Mouse (Mus musculus) R1 (cell line): ENCODE measurements at regions not wholly inside any gene's neighbourhood (a gene's known extent, or its start where the extent isn't known, plus 50 kb on each side); places are given as distances from the start of the nearest gene placed in this dataset.

Source experiments
- DNase-seq: peaks from one replicate; pipeline ENCODE4 v3.0.0-alpha.2; 2018; ENCODE audit warnings: low read depth, low spot score

DNA sequence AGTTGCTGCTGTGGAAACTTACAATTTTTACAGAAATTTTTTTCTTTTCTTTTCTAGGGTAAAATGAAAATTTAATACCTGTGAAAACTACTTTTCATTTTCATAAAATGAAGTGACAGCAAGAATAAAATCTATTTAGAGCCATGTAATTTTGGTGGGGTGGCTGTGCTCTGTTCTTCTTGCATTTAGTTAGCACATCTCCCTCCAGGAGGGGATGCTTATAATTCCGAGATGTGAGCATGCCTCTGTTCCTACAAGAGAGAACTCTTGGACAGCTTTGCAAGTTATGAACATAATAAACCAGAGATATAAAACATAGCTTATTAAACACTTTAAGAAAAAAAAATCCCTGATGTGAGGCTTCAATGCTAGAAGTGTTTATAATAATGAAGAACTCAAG lies 313.9 kb upstream of the Dph6 start:
- DNase-seq = no peak

- DNase-seq = no peak
These were observed 338.7 kb upstream of the Dph6 start for GRCm38 (mm10) chr2:114993419-114993818.

- DNase-seq = no peak
These were observed 339.1 kb upstream of the Dph6 start for GRCm38 (mm10) chr2:114993882-114994281.

DNA sequence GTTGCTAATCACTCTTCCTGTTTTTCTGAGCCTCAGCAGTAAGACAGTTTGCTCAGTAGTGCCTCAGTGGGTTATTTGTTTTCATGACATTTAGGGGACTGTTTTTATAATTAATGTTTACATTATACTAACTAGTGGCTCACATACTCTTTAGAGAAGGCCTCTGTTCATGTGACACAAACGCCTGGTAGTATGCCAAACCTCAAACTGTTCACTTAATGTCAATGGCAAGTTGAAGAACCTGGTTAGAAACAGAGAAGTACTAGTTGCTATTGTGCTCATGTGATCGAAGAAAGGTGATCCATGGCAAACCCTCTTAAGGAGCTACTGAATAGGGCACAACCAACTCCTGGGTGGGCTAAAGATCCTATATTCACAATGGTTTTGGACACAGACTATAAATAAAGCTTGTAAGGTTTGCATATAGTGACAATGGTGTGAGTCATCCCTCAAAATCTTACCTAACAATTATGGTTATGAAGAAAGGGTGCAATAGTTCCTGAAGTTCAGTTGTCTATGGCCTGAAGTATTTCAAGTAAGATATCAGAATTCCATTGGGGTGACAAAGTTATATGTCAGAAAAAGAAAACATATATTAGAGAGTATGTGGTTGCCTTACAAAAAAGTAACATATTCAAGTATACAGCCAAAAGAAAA lies 340.1 kb upstream of the Dph6 start:
- DNase-seq = no peak

GRCm38 (mm10) chr2:115013916-115014315 lies 359.2 kb upstream of the Dph6 start:
- no peak for DNase-seq

GRCm38 (mm10) chr2:115026777-115027176 lies 372.0 kb upstream of the Dph6 start:
- DNase-seq = no peak

- peak; percentile 4 for DNase-seq
These were observed 376.4 kb upstream of the Dph6 start for GRCm38 (mm10) chr2:115031134-115031533.

DNA sequence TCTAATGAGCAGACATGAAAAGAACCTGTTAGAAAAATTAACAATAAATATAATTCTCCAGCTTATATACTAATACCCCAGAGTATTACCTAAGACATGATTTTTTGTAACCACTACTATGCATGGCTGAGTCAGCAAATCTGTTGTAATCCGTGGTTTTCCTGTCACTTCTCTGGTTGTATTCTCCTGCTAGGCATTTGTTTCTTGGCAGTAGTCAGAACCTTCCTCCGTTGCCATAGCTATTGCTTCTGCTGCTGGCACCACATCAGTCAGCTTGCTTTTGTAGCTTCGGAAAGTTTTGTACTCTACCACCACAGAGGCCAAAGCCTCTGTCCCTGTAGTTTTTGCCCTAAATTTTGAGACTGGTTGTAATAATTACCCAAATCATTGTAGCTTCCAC lies 381.4 kb upstream of the Dph6 start:
- no peak for DNase-seq

- no peak for DNase-seq
These were observed 387.6 kb upstream of the Dph6 start for GRCm38 (mm10) chr2:115042299-115042785.

DNA sequence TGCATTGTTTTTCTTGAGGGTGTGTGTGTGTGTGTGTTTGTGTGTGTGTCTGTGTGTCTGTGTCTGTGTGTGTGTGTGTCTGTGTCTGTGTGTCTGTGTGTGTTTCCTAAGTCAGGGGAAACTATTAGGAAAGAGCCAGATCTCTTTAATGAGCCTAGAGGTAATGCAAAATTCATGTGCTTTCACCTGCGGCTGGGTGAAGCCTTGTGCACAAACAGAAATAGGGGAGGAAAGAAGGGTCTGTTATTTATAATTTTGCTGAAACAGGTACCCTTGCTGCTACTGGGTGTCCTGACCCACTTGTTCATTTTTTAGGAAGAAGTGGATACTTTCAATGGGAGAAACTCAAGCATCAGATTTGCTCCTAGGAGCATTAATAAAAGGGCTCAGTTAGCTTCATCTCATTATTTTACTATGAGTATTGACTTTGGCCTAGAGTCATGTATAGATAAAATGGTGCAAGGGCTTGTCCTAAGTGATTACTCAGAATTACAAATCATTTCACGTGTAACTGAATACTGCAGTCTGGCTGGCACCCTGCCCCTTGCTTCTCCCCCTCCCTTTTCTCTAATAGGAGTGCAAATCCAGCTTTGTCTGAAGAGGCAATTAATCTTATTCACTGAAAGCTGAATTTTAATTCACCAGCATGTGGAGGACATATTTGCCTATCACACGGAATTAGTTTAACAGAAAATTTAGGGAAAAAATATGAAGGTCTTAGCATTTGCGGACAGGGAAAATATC lies 401.7 kb upstream of the Dph6 start:
- no peak for DNase-seq

- no peak for DNase-seq
These were observed 402.4 kb upstream of the Dph6 start for GRCm38 (mm10) chr2:115057200-115057599.

DNA sequence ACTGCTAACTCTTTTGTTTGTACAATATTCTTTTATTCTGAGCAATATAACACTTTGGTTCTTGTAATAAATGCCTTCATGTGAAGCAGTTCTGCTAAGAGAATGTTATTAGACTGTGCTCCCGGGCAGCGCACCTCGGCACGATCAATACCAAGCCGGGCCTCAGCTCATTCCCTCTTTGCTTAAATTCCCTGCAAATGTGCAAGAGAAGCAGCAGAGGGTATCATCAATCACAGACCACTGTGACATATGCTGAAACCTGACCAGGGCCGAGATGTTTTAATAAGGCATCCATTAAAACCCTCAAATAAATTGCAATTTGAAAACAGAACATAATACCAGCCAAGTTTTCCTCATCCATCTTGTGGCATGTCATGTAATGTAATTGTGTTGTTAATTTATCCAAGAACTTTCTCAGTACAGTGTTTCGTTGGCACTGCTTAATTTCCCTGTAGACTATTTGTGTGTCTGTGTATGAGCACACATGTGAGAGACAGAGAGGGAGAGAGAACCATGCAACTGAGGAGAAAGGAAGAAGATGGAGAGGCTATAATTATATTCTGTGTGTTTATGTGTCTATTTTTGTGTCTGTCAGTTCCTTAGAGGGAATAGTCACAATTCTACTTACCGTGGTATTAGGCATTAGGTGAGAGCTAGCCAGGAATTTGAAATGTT lies 412.9 kb upstream of the Dph6 start:
- DNase-seq = no peak

DNA sequence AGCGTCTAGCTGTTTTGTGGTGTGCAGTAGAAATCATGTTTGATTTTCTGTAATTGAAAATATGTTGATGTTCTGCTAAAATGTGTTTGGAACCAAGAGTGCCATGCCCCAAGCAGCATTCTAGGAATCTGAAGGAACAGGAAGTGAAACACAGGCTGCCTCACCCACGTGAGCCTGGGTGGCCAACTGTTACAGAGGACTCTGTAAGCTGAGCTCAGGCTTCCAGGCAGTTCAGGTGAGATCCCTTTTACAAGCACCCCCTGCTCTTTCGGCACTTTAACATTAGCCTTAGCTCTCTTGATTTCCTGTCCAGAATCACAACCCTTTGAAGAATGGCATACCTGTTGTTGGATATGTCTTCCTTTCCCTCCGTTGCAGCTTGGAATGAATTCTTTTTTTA lies 414.9 kb upstream of the Dph6 start:
- DNase-seq = no peak

GRCm38 (mm10) chr2:115070123-115070522 lies 415.4 kb upstream of the Dph6 start:
- DNase-seq = no peak

DNA sequence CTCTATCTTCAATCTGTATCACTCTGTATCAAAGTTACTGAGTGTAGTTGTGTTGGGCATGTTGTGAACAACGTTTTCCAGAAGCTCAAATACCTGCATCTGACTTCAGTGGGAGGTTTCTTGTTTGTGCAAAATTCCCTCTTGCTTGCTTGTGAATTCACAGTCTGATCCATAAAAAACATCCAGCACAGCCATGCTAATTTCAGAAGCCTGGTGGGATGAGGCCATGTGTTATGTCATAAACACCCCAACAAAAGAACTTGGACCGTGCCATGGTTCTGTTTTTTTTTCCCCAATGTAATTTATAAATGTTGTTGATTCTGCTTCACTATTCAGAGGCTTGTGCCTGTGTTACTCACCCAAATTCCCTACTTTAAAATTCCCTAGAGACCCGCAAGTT lies 415.9 kb upstream of the Dph6 start:
- no peak for DNase-seq

DNA sequence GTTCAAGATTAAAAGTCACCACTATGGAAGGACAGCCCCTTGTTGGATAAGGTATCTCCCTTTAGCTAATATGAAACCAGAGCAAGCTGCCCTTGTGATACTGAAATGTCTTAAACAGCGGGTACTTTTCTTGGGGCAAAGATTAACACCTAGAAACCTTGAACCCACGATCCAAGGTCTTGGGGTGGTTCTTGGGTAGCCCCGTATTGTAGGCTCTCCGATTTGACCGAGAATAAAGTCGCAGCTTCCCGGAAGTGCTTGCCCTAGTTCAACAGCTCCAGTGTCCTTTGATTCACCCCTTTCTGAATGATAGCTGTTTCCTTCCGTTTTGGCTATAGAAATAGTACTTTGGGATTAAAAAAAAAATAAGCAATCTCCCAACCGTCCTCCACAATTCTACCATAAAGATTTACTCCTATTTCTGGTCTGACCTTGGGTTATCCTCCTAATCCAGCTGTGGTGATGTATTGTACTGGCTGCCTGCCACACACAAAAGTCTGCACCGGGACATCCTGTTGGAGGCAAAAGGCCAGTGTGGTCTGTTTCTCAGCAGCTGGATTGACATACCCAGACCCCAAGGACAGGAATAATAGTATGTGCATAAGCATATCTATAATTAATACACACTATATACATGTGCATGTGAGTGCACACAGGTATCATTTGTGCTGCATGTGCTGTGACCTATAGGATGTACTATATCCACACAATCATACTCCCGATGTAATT lies 427.0 kb upstream of the Dph6 start:
- DNase-seq = no peak

DNA sequence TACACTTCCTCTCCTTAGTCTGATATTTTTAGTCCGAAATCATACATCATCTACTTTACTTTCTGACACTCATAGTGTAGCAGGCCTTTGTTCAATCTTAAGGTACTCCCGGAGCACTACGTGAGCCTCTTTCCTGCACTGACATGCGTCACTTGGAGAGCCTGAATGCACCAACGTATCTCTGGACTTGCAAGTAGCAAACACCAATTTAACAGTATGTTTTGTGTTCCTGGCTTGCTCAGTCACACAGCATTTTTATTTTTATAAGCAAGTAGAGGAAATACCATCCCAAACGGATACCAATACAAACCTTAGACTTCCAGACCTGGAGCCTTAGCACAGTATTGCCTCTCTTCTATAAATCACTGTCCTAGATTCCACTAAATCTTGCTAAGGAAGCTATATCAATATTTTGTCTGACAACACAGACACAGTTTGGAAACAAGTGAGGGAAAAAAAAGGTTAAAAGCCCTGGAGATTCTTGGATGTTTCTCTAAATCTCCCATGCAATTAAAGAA lies 427.6 kb upstream of the Dph6 start:
- no peak for DNase-seq

- no peak for DNase-seq
These were observed 433.8 kb upstream of the Dph6 start for GRCm38 (mm10) chr2:115088421-115089120.

- no peak for DNase-seq
These were observed 435.8 kb upstream of the Dph6 start for GRCm38 (mm10) chr2:115090430-115091175.

DNA sequence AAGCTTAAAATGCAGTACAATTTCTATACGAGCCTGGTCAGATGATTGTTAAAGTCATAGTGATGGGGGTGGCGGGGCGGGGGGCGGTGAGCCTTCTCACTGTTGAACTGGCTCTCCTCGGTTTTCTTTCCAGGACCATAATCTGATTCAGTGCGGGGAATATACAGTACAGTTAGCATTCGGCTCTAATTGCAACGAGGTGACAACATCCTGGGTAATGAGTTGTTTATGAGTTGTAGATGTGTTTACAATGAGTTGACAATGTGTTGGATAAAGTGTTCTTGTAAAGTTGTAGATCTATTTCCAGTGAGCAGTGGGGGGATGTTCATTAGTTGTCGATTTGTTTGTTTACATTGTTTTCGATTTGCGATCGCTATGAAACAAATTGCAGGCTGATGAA lies 440.6 kb upstream of the Dph6 start:
- no peak for DNase-seq
